Mouse (Mus musculus): Measurements from ENCODE around the gene Myo5c. TPM values are rescaled to one million over a fixed set of nuclear protein-coding genes. Genes with fewer than 3 reads are reported as not detected.

Gene Myo5c
- polyA plus RNA-seq, 1 experiment, result 1.2 TPM

DNA sequence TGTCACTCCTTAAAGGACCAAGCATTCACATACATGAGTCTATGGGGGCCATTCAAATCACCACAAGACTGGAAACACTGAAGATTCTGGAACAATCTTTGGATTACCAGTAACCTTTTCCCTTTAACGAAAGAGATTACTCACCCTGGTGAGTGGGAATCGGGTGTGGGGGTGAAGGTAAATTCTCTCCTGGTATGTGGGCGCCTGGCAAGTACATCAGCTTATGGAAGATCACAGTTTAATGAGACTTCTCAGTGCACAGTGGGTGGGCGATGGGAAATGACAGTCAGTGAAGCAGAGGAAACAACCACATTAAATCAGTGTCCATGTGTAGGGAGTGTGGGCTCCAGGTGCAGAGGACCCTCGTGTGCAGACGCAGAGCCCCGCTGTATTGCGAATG lies 99.0 kb downstream of the Myo5c start:
- TF ChIP-seq POLR2A (IDR thresholded peaks at IDR 0.05; ENCODE audit: borderline replicate concordance, control insufficient read depth, low read depth, low read length) (no peak), CTCF (IDR thresholded peaks at IDR 0.05; ENCODE audit: control insufficient read depth, insufficient read depth, low read length) (no peak)
- H3K4me3 ChIP-seq (replicated peaks; ENCODE audit: control insufficient read depth, low read depth, low read length), result no peak overlapping the region
- H3K27ac ChIP-seq (ENCODE audit: control insufficient read depth, insufficient read depth, low read depth, low read length, poor library complexity), result no peak overlapping the region
- H3K4me1 ChIP-seq (ENCODE audit: control insufficient read depth, insufficient read depth, low read length), result no peaks in the 10 kb centered on the region
- 82% methylated on average over 8 of the region's 8 CpGs for WGBS

DNA sequence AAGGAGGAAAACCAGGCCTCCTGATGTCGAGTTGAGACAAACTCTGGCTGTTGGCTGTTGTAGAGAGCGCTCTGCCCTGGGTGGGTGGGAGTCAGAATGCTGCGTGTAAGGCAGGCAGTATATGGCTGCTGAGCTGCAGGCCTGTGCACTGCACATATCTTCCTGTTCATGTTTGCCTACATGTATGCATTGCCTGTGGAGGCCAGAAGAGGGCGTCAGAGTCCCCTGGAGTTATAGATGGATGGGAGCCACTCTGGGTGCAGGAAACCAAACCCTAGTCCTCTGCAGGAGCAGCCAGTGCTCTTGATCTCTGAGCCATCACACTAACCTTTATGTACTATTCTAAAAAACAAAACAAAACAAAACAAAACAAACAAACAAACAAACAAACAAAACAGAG lies 102.6 kb downstream of the Myo5c start:
- no peak for TF ChIP-seq CTCF (IDR thresholded peaks at IDR 0.05; ENCODE audit: control insufficient read depth, insufficient read depth, low read length)
- TF ChIP-seq POLR2A (IDR thresholded peaks at IDR 0.05; ENCODE audit: borderline replicate concordance, control insufficient read depth, low read depth, low read length), result no peak
- Histone ChIP-seq H3K4me1 (ENCODE audit: control insufficient read depth, insufficient read depth, low read length) (no peaks in the 10 kb centered on the region; the same call in 1 of the 2 replicates), H3K4me3 (replicated peaks; ENCODE audit: control insufficient read depth, low read depth, low read length) (no peak overlapping the region), H3K27ac (ENCODE audit: control insufficient read depth, insufficient read depth, low read depth, low read length, poor library complexity) (no peak overlapping the region)
- WGBS, result 80% methylated on average over 4 of the region's 4 CpGs

DNA sequence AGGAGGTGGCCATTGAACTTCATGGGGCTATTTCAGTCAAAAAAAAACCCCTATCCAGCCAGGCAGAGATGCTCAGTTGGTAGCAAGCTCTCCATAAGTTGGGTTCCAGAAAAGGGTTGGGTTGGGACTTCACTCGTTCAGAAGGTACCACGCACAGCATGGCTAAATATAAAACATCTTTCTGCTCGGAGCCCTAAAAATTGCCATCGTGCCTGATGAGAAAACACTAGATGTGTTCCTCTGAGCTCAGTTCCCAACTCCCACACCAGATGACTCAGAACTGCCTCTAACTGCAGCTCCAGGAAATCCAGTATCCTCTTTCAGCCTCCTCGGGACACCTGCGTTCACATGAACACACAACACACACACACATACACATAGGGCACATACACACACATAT lies 106.2 kb downstream of the Myo5c start:
- 85% methylated on average over 6 of the region's 6 CpGs for WGBS
- no peak for TF ChIP-seq POLR2A (IDR thresholded peaks at IDR 0.05; ENCODE audit: borderline replicate concordance, control insufficient read depth, low read depth, low read length)
- no peak for TF ChIP-seq CTCF (IDR thresholded peaks at IDR 0.05; ENCODE audit: control insufficient read depth, insufficient read depth, low read length)
- peaks cover 2% of the 10 kb centered on the region; the same call in 1 of the 2 replicates for H3K4me1 ChIP-seq (ENCODE audit: control insufficient read depth, insufficient read depth, low read length)
- no peak overlapping the region for H3K4me3 ChIP-seq (replicated peaks; ENCODE audit: control insufficient read depth, low read depth, low read length)
- no peak overlapping the region for H3K27ac ChIP-seq (ENCODE audit: control insufficient read depth, insufficient read depth, low read depth, low read length, poor library complexity)

GRCm38 (mm10) chr9:75342433-75342832 lies 110.6 kb downstream of the Myo5c start:
- Histone ChIP-seq H3K27ac (ENCODE audit: control insufficient read depth, insufficient read depth, low read depth, low read length, poor library complexity) (peak overlapping the region; percentile 57; the same call in 1 of the 2 replicates), H3K4me3 (replicated peaks; ENCODE audit: control insufficient read depth, low read depth, low read length) (no peak overlapping the region), H3K4me1 (ENCODE audit: control insufficient read depth, insufficient read depth, low read length) (0 out of 2 replicates have a peak, but pooled peaks cover 2% of the 10 kb centered on the region)
- TF ChIP-seq POLR2A (IDR thresholded peaks at IDR 0.05; ENCODE audit: borderline replicate concordance, control insufficient read depth, low read depth, low read length), result no peak
- WGBS, result 33% methylated on average over 4 of the region's 4 CpGs

- Histone ChIP-seq H3K4me1 (ENCODE audit: control insufficient read depth, insufficient read depth, low read length) (0 out of 2 replicates have a peak, but pooled peaks cover 2% of the 10 kb centered on the region), H3K4me3 (replicated peaks; ENCODE audit: control insufficient read depth, low read depth, low read length) (no peak within 1 kb of the TSS), H3K27ac (ENCODE audit: control insufficient read depth, insufficient read depth, low read depth, low read length, poor library complexity) (no peak within 1 kb of the TSS)
- no peak for TF ChIP-seq CTCF (IDR thresholded peaks at IDR 0.05; ENCODE audit: control insufficient read depth, insufficient read depth, low read length)
- TF ChIP-seq POLR2A (IDR thresholded peaks at IDR 0.05; ENCODE audit: borderline replicate concordance, control insufficient read depth, low read depth, low read length), result no peak
- WGBS, result 95% methylated on average over 5 of the region's 5 CpGs
Measured at GRCm38 (mm10) chr9:75347458-75347857, 115.6 kb downstream of the Myo5c start, which contains the start of gene Bcl2l10. Gene Bcl2l10, plus strand, starts transcription at chr9:75347758.

DNA sequence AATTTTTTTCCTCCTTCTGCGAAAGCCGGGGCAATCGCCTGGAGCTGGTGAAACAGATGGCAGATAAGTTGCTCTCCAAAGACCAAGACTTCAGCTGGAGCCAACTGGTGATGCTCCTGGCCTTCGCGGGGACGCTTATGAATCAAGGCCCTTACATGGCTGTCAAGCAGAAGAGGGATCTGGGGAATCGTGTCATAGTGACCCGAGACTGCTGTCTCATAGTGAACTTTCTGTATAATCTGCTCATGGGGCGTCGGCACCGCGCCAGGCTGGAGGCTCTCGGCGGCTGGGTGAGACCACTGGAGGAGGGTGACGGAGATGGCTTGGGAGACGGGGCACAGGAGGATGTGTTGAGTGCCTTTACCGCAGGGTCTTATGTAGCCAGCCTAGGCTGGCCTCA lies 116.2 kb downstream of the Myo5c start:
- TF ChIP-seq CTCF (IDR thresholded peaks at IDR 0.05; ENCODE audit: control insufficient read depth, insufficient read depth, low read length), result no peak
- TF ChIP-seq POLR2A (IDR thresholded peaks at IDR 0.05; ENCODE audit: borderline replicate concordance, control insufficient read depth, low read depth, low read length), result no peak

GRCm38 (mm10) chr9:75348641-75349040 lies 116.8 kb downstream of the Myo5c start:
- 83% methylated on average over 3 of the region's 3 CpGs for WGBS
- H3K27ac ChIP-seq (ENCODE audit: control insufficient read depth, insufficient read depth, low read depth, low read length, poor library complexity), result no peak overlapping the region
- no peak overlapping the region for H3K4me3 ChIP-seq (replicated peaks; ENCODE audit: control insufficient read depth, low read depth, low read length)
- no peaks in the 10 kb centered on the region for H3K4me1 ChIP-seq (ENCODE audit: control insufficient read depth, insufficient read depth, low read length)
- TF ChIP-seq CTCF (IDR thresholded peaks at IDR 0.05; ENCODE audit: control insufficient read depth, insufficient read depth, low read length) (no peak), POLR2A (IDR thresholded peaks at IDR 0.05; ENCODE audit: borderline replicate concordance, control insufficient read depth, low read depth, low read length) (no peak)

More for the DNA sequence above, 116.2 kb downstream of the Myo5c start:
- Histone ChIP-seq H3K4me3 (replicated peaks; ENCODE audit: control insufficient read depth, low read depth, low read length) (no peak overlapping the region), H3K27ac (ENCODE audit: control insufficient read depth, insufficient read depth, low read depth, low read length, poor library complexity) (no peak overlapping the region), H3K4me1 (ENCODE audit: control insufficient read depth, insufficient read depth, low read length) (no peaks in the 10 kb centered on the region)
- WGBS, result 85% methylated on average over 17 of the region's 17 CpGs

DNA sequence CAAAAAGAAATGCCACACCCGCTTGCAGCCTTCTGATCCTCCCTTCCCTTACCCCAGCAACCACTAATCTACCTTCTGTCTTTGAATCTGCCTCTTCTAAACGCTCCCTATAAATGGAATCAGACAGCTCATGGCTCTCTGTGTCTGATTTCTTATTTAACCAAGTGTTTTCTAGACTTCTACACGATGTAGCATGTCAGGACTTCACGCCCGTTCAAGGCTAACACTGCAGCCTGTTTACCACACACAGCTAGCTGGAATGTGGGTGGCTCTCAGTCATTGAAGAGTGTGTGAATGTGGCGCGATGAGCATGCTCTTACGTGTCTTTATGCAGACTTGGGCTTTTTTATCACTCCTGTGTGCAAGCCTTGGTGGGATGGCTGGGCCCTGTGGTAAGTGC lies 121.3 kb downstream of the Myo5c start:
- H3K4me3 ChIP-seq (replicated peaks; ENCODE audit: control insufficient read depth, low read depth, low read length), result no peak overlapping the region
- no peaks in the 10 kb centered on the region for H3K4me1 ChIP-seq (ENCODE audit: control insufficient read depth, insufficient read depth, low read length)
- WGBS, result 77% methylated on average over 8 of the region's 8 CpGs
- TF ChIP-seq CTCF (IDR thresholded peaks at IDR 0.05; ENCODE audit: control insufficient read depth, insufficient read depth, low read length), result no peak
- TF ChIP-seq POLR2A (IDR thresholded peaks at IDR 0.05; ENCODE audit: borderline replicate concordance, control insufficient read depth, low read depth, low read length), result no peak
- no peak overlapping the region for H3K27ac ChIP-seq (ENCODE audit: control insufficient read depth, insufficient read depth, low read depth, low read length, poor library complexity)

Other genes starting within 250 kb of the Myo5c start
- 144 and 189 TPM in 2 replicates for gene Arpp19, start 194.4 kb upstream of the Myo5c start, polyA plus RNA-seq (2011; ENCODE audit: insufficient read depth, insufficient read length, low replicate concordance, missing spikeins)
- 9.8 and 16.8 TPM in 2 replicates for gene Myo5a, start 161.0 kb upstream of the Myo5c start, polyA plus RNA-seq (2011; ENCODE audit: insufficient read depth, insufficient read length, low replicate concordance, missing spikeins)
- gene Gnb5, start 74.3 kb downstream of the Myo5c start, polyA plus RNA-seq (2011; ENCODE audit: insufficient read depth, insufficient read length, low replicate concordance, missing spikeins), result 5.2 TPM in 1 of 2 replicates, not detected in the other
- not detected in 2 replicates for gene Bcl2l10, start 115.7 kb downstream of the Myo5c start, polyA plus RNA-seq (2011; ENCODE audit: insufficient read depth, insufficient read length, low replicate concordance, missing spikeins)
- gene Mapk6, start 178.0 kb downstream of the Myo5c start, polyA plus RNA-seq (2011; ENCODE audit: insufficient read depth, insufficient read length, low replicate concordance, missing spikeins), result 16.0 and 36.8 TPM in 2 replicates
- 14.4 and 22.5 TPM in 2 replicates for gene Leo1, start 209.5 kb downstream of the Myo5c start, polyA plus RNA-seq (2011; ENCODE audit: insufficient read depth, insufficient read length, low replicate concordance, missing spikeins)